Mouse (Mus musculus) midbrain, embryonic 15.5 days (tissue): Measurements from ENCODE around the gene Stx8. TPM values are rescaled to one million over a fixed set of nuclear protein-coding genes. Genes with fewer than 3 reads are reported as not detected.

Experiments used
- ATAC-seq: fragments of 200-750 bp; cut with Nextera tagmentation; replicated peaks from 2 replicates; pipeline ENCODE4 v1.8.0; 2017; ENCODE audit warnings: moderate TSS enrichment
- H3K27ac ChIP-seq: fragments of 300-500 bp; sonication (generic); 2 replicates; pipeline ENCODE4 v1.5.1; 2015; ENCODE audit warnings: mild to moderate bottlenecking, inconsistent platforms
- H3K27me3 ChIP-seq: fragments of 300-500 bp; sonication (generic); replicated peaks from 2 replicates; pipeline ENCODE4 v1.6.1; 2015; ENCODE audit warnings: inconsistent platforms
- H3K36me3 ChIP-seq: fragments of 300-500 bp; sonication (generic); replicated peaks from 2 replicates; pipeline ENCODE4 v1.6.1; 2015; ENCODE audit warnings: inconsistent platforms
- H3K4me1 ChIP-seq: fragments of 300-500 bp; sonication (generic); 2 replicates; pipeline ENCODE4 v1.6.1; 2015; ENCODE audit warnings: inconsistent platforms
- H3K4me2 ChIP-seq: fragments of 300-500 bp; sonication (generic); 2 replicates; pipeline ENCODE4 v1.6.1; 2015; ENCODE audit warnings: inconsistent platforms, mild to moderate bottlenecking, moderate library complexity
- H3K4me3 ChIP-seq: fragments of 300-500 bp; sonication (generic); 2 replicates; pipeline ENCODE4 v1.5.1; 2015; ENCODE audit warnings: mild to moderate bottlenecking, inconsistent platforms
- H3K9ac ChIP-seq: fragments of 300-500 bp; sonication (generic); 2 replicates; pipeline ENCODE4 v1.6.1; 2015; ENCODE audit warnings: mild to moderate bottlenecking, inconsistent platforms
- H3K9me3 ChIP-seq: fragments of 300-500 bp; sonication (generic); 2 replicates; pipeline ENCODE4 v1.6.1; 2016; ENCODE audit warnings: inconsistent platforms
- WGBS: fragments of 180-500 bp; shearing (Covaris S2); methylation state at CpG from one replicate; pipeline ENCODE4 v1.1.7; 2015; ENCODE audit warnings: mixed read lengths; 5-methylcytosine and 5-hydroxymethylcytosine counted together
- polyA plus RNA-seq: library from polyadenylated mRNA; unstranded; fragments of >200 nt; fragmentation: Nextera tagmentation; extraction: Ambion mirVana; gene quantifications from 2 replicates; pipeline ENCODE4 v1.2.1, GENCODE M21; 2015

The Stx8 gene
- polyA plus RNA-seq, 1 experiment from 2014 or later = 60.8 TPM

DNA sequence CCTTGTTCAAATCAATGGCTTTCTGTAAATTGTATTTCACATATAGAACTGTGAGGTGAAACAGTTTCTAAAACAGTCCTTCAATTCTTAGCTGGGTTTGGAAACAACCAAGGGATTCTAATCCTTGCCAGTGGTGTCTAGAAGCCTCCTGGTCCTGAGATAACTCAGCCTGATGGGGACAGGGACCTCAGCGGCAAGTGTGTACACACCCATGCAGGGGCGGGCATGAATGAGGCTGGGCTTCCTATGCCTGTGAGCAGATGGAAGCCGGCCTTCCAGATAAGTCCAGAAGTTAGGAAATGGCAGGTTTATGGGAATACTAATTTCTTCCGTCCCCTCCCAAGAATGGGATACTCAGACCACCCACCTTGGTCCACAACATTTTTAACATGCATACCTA, 63.1 kb downstream of the Stx8 start:
- H3K27me3 ChIP-seq = no peaks in the 10 kb centered on the region
- no peaks in the 10 kb centered on the region for H3K9me3 ChIP-seq
- no peak for ATAC-seq
- no peak overlapping the region for H3K4me3 ChIP-seq
- H3K4me1 ChIP-seq = no peaks in the 10 kb centered on the region
- H3K4me2 ChIP-seq = no peak overlapping the region
- 80% methylated on average over 4 of the region's 4 CpGs for WGBS
- H3K9ac ChIP-seq = no peak overlapping the region
- no peak overlapping the region for H3K27ac ChIP-seq
- no peaks in the 10 kb centered on the region for H3K36me3 ChIP-seq

DNA sequence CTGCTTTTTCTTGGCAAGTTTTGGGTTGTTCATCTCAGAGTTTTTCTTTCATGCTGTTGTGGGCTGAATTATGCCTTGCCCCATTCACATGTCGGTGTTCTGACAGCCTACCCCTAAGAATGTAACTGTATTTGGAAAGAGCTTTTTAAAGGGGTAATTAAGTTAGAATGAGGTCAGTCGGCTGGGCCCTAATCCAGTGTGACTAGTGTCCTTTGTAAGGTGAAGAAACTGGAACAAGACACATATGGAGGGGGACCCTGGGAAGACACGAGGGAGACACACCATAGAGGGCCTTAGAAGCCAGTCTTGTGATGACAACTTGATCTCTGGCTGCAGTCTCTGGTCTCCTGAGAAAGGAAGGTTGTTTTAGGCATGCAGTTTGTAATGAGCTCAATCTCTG, 63.9 kb downstream of the Stx8 start:
- no peak overlapping the region for H3K27ac ChIP-seq
- no peak overlapping the region for H3K9ac ChIP-seq
- ATAC-seq = no peak

DNA sequence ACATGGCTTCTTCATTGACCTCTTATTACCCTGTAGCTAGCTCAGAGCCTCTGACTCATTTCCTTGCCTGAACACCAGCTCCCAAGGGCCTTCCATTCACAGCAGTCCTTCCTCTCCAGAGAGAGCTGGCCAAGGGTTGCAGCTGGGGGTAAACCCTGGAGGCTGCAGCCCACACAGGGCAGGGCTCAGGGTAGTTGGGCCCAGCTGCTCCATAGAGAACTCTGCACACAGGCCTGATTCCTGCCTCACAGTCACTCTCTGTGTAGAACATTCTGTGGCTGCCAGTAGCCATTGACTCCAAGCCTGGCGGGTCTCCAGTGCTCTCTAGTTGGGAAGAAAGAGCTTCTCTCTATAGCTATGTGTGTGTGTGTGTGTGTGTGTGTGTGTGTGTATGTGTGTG, 64.8 kb downstream of the Stx8 start:
- no peaks in the 10 kb centered on the region for H3K4me1 ChIP-seq
- no peak overlapping the region for H3K4me2 ChIP-seq
- H3K27me3 ChIP-seq = no peaks in the 10 kb centered on the region
- H3K9me3 ChIP-seq = no peaks in the 10 kb centered on the region
- no peak overlapping the region for H3K4me3 ChIP-seq
- ATAC-seq = no peak
- no peak overlapping the region for H3K27ac ChIP-seq
- WGBS = 100% methylated on average over 1 of the region's 1 CpGs
- no peak overlapping the region for H3K9ac ChIP-seq
- H3K36me3 ChIP-seq = no peaks in the 10 kb centered on the region

More for the DNA sequence above, 63.9 kb downstream of the Stx8 start:
- Histone ChIP-seq H3K4me3 (no peak overlapping the region), H3K4me2 (no peak overlapping the region), H3K4me1 (no peaks in the 10 kb centered on the region), H3K9me3 (no peaks in the 10 kb centered on the region), H3K27me3 (no peaks in the 10 kb centered on the region), H3K36me3 (no peaks in the 10 kb centered on the region)
- 13% methylated on average over 3 of the region's 3 CpGs for WGBS

DNA sequence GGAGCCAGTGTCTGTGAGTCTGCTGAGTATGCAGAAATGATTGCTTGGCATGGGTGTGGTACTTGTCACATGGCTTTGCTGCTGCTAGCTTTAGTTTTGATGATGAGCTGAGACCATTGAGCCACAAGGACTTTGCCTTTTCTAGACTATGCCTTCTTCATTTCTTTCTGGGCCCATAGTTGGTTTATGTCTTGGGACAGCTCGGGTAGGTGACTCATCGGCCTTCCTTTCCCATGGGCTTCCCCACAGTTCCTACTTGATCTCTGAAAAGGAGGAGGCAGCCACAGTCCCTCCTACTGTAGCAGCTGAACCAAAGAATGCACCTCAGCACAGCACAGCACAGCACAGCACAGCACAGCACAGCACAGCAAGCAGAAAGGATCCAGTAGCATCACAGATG, 66.5 kb downstream of the Stx8 start:
- WGBS = 85% methylated on average over 2 of the region's 2 CpGs
- Histone ChIP-seq H3K4me2 (no peak overlapping the region), H3K4me1 (peaks cover 6% of the 10 kb centered on the region; the same call in 1 of the 2 replicates), H3K27me3 (no peaks in the 10 kb centered on the region), H3K27ac (no peak overlapping the region), H3K36me3 (no peaks in the 10 kb centered on the region), H3K9me3 (no peaks in the 10 kb centered on the region), H3K4me3 (no peak overlapping the region), H3K9ac (no peak overlapping the region)
- ATAC-seq = no peak

DNA sequence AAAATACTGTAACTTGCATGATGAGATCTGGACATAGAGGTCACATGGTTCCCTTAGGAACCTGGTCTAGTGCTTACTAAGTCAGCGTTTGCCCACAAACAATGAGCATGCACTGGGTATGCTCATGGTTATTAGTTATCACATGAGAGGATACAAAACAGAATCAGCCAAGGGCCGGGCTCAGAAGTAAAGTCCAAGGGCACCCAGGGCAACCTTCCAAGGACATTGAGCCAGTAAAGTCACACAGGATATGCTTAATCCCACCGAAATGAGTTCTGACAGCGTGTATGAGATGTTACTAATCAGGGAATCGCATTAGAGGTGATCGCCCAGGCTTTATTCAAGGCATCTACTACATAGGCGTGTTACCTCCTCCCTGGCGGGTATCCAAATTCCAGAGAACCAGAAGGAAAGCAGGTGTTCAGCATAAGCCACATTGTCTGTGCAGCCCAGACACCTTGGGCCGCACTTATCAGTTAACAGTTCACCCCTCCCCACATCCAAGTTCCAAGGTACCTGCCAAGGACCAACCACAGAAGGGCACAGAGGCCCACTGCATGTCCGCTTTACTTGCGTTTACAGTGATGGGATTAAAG, 67.4 kb downstream of the Stx8 start:
- H3K9ac ChIP-seq = no peak overlapping the region
- no peak overlapping the region for H3K27ac ChIP-seq
- no peaks in the 10 kb centered on the region for H3K9me3 ChIP-seq
- no peaks in the 10 kb centered on the region for H3K27me3 ChIP-seq
- no peaks in the 10 kb centered on the region for H3K36me3 ChIP-seq
- ATAC-seq = no peak
- peaks cover 6% of the 10 kb centered on the region; the same call in 1 of the 2 replicates for H3K4me1 ChIP-seq
- H3K4me3 ChIP-seq = no peak overlapping the region
- no peak overlapping the region for H3K4me2 ChIP-seq
- 91% methylated on average over 11 of the region's 11 CpGs for WGBS

DNA sequence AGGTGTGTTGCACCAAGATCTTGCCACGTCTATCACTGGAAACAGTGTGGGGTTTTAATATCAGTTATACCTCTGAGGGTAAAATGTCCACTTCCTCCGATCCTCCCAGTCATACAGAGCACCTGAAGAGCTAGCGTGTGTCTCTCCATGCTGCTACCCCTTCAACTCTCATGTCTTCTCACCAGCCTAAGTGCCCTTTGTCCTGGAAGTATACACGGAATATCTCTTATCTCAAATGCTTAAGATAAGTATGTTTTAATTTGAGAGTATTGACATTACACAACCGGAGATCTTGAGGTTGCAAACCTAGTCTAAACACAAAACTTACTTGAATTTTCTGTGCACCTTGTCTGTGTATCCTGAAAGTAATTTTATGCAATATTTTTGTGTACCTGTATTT, 68.4 kb downstream of the Stx8 start:
- no peaks in the 10 kb centered on the region for H3K9me3 ChIP-seq
- peaks cover 6% of the 10 kb centered on the region; the same call in 1 of the 2 replicates for H3K4me1 ChIP-seq
- no peak overlapping the region for H3K27ac ChIP-seq
- no peak for ATAC-seq
- no peak overlapping the region for H3K9ac ChIP-seq
- no peaks in the 10 kb centered on the region for H3K36me3 ChIP-seq
- WGBS = 92% methylated on average over 5 of the region's 5 CpGs
- H3K4me3 ChIP-seq = no peak overlapping the region
- H3K4me2 ChIP-seq = no peak overlapping the region
- H3K27me3 ChIP-seq = no peaks in the 10 kb centered on the region

DNA sequence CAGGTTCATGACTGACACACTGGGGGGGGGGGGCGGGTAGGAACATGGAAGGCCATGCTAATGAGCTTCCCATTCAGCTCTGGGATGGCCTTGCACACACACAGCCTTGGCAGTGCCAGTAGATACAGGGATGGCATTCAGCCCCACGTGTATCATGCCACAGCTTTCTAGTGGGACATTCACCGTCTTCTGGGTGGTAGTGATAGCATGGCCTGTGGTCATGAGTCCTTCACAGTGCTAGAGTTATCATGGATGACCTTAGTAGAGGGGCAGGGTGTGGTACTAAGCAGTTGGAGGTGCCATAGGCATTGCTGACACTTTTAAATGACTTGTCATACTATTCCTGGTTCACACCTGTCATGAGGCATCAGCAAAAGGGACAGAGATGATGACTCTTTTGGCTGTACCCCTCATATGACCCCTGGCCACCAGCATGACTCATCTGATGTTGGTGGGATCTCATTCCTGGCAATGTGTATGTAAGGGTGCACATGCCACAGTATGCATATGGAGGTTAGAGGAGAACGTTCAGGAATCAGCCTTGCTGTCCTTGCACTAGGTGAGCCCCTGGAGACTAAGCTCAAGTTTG, 69.4 kb downstream of the Stx8 start:
- WGBS = 80% methylated on average over 4 of the region's 4 CpGs

DNA sequence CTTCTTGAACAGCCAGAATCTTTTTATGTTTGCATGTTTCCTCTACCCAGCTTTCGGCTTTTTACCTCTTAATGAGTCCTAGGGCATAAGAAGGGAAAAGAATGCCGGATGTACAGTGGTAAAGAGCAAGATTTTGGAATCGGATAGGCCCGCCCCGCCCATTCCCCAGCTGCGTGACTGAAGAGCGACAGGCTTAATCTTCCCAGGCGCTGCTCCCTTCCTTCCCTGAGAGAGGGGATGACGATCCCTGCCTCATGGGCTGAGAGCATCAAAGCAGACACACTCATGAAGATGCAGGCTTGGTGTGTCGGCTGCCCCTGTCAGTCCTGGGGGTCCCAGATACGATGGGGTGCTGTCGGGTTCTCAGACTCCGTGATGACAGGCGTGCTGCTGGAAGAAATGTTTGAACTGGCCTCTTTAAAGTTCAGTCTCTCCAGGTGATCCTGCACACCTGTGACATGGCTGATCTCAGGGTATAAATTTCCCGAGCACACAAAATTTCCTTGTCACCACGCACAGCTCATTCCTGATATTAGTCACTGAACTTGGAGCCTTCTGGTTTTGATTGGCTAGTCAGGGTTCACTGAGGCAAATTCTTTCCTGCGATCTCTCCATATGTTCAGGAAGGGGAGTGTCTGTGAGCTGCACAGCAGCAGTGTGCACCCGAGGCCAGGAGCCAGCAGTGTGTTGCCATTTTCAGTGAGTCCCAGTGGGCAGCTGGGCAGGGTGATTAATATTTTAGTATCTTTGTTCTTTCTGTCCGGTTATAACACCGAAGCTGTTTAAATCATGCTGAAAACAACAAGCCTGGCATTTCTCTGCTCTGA, 70.4 kb downstream of the Stx8 start:
- WGBS = 68% methylated on average over 20 of the region's 20 CpGs
- no peak for ATAC-seq
- no peaks in the 10 kb centered on the region for H3K27me3 ChIP-seq

More for the DNA sequence above, 69.4 kb downstream of the Stx8 start:
- Histone ChIP-seq H3K9me3 (no peaks in the 10 kb centered on the region), H3K27me3 (no peaks in the 10 kb centered on the region), H3K9ac (no peak overlapping the region), H3K4me2 (no peak overlapping the region), H3K27ac (no peak overlapping the region), H3K4me1 (peaks cover 6% of the 10 kb centered on the region; the same call in 1 of the 2 replicates), H3K4me3 (no peak overlapping the region), H3K36me3 (no peaks in the 10 kb centered on the region)
- no peak for ATAC-seq

DNA sequence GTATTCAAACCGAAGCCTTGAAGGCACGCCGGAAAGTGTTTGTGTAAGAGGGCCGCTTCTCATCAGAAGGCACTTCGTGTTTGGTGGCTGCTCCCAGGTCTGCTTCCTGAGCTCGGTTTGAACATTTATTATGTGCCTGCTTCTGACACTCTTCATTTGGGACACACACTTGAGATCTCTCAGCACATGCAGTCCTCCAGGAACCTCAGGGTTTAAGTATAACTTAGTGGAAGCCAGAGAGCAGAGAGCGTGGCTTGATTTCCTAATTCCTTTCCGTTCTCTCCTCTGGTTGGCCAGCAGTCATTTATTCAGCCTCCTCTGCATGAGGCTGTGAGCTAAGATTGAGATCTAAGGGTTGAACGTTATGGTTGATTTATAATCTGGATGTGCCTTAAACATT, 71.1 kb downstream of the Stx8 start:
- H3K27ac ChIP-seq = no peak overlapping the region
- ATAC-seq = no peak
- WGBS = 71% methylated on average over 9 of the region's 9 CpGs

More for the DNA sequence above, 70.4 kb downstream of the Stx8 start:
- Histone ChIP-seq H3K9me3 (no peaks in the 10 kb centered on the region), H3K4me3 (no peak overlapping the region), H3K36me3 (no peaks in the 10 kb centered on the region), H3K27ac (no peak overlapping the region), H3K4me2 (no peak overlapping the region), H3K4me1 (peaks cover 6% of the 10 kb centered on the region; the same call in 1 of the 2 replicates), H3K9ac (no peak overlapping the region)

DNA sequence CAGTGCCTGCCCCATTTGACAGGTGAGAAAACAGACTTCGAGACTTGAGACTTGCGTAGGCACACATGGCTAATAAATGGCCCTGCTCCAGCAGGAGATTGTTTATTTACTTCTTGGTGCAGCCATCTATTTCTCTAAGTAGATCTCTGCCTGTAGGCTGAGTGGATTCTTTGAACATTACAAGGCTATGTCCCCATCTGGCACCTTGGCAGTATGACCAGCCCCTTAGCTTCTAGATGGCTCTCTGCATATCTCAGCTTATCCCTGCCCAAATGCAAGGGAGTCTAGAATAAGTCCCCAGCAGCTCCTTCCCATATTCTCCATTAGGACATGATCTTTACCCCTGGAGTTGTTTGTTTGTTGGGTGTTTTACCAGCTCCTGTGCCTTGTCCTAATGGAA, 72.1 kb downstream of the Stx8 start:
- Histone ChIP-seq H3K36me3 (no peaks in the 10 kb centered on the region), H3K9ac (no peak overlapping the region), H3K9me3 (no peaks in the 10 kb centered on the region), H3K4me1 (peaks cover 6% of the 10 kb centered on the region; the same call in 1 of the 2 replicates), H3K4me2 (no peak overlapping the region), H3K27me3 (no peaks in the 10 kb centered on the region), H3K27ac (no peak overlapping the region), H3K4me3 (no peak overlapping the region)
- ATAC-seq = no peak
- WGBS = 82% methylated on average over 2 of the region's 2 CpGs

More for the DNA sequence above, 71.1 kb downstream of the Stx8 start:
- H3K36me3 ChIP-seq = no peaks in the 10 kb centered on the region
- H3K4me1 ChIP-seq = peaks cover 6% of the 10 kb centered on the region; the same call in 1 of the 2 replicates
- H3K4me2 ChIP-seq = no peak overlapping the region
- H3K4me3 ChIP-seq = no peak overlapping the region
- no peak overlapping the region for H3K9ac ChIP-seq
- H3K9me3 ChIP-seq = no peaks in the 10 kb centered on the region
- no peaks in the 10 kb centered on the region for H3K27me3 ChIP-seq

DNA sequence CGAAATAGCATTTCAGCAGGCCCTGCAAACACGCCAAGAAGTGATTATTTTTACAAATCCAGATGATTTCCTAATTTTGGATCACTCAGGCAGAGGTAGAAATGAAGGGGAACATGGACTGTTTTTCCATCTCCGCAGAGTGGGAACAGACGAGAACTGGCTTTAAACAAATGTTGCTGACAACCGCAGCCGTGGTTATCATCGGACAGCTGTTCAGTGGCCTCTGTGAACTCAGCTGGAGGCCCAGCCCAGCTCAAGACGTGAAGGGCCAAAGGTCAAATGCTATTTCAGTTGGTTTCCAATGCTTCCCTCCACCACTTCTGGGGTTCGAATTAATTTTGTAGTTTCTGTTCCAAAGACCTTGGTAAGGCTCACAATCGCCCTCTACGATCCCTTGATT, 78.2 kb downstream of the Stx8 start:
- no peak for ATAC-seq
- WGBS = 27% methylated on average over 11 of the region's 11 CpGs
- no peaks in the 10 kb centered on the region for H3K36me3 ChIP-seq
- H3K27me3 ChIP-seq = no peaks in the 10 kb centered on the region
- H3K4me2 ChIP-seq = no peak overlapping the region
- no peak overlapping the region for H3K4me3 ChIP-seq
- H3K9me3 ChIP-seq = no peaks in the 10 kb centered on the region
- peaks cover 11% of the 10 kb centered on the region; the same call in 1 of the 2 replicates for H3K4me1 ChIP-seq
- peak overlapping the region; percentile 34; the same call in 1 of the 2 replicates for H3K27ac ChIP-seq
- no peak overlapping the region for H3K9ac ChIP-seq

DNA sequence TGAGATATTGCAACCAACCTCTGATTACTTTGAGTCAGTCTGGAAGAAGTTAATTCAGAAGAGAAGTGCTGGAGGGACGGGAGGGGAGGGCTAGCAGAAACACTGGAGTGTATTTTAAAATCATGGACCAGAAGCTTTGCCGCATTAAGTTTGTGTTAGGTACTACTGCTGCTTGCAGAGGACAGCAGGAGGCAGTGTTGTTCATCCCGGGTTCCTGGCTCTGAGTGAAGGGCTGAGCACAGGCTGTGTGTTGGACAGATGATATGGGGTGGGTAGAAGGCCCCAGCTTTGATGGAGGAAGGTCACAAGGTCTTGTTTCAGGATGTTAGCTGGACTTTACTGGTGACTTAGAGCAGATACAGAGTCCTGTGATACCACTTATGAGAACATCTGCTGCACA, 80.9 kb downstream of the Stx8 start:
- Histone ChIP-seq H3K9ac (no peak overlapping the region), H3K4me1 (peaks cover 15% of the 10 kb centered on the region; the same call in 1 of the 2 replicates), H3K4me3 (no peak overlapping the region), H3K9me3 (no peaks in the 10 kb centered on the region), H3K36me3 (no peaks in the 10 kb centered on the region), H3K27ac (no peak overlapping the region), H3K27me3 (no peaks in the 10 kb centered on the region), H3K4me2 (no peak overlapping the region)
- WGBS = 62% methylated on average over 3 of the region's 3 CpGs
- no peak for ATAC-seq
